Mouse (Mus musculus) small intestine, adult 2 months (tissue): ENCODE results near the gene Gm13288.
"Not testable (repeated sequence)": the region's sequence is repeated elsewhere in the genome, so short reads cannot be mapped to it uniquely, and the experiment has no call there.

ENCODE experiments used
- CTCF ChIP-seq: fragments of 200-500 bp; IDR thresholded peaks from 2 replicates; pipeline ENCODE4 v1.5.1; 2012; ENCODE audit warnings: low read depth, mild to moderate bottlenecking, control low read depth, inconsistent platforms, low read length, moderate library complexity, mixed read lengths; ENCODE audit not compliant: insufficient replicate concordance, insufficient read length; ENCODE audit errors: extremely low read depth
- POLR2A ChIP-seq: fragments of 200-500 bp; IDR thresholded peaks from 2 replicates; pipeline ENCODE4 v1.6.1; 2012; ENCODE audit warnings: low read depth, mild to moderate bottlenecking, control low read depth, inconsistent platforms, low read length, moderate library complexity

GRCm38 (mm10) chr4:88835225-88835624, 29.9 kb downstream of the Gm13288 start, which contains the start of gene Ifna5:
- TF ChIP-seq POLR2A, CTCF: not testable (repeated sequence)
